Mouse (Mus musculus) layer of hippocampus, adult 2 months (tissue): ENCODE results near the gene Npas2. TPM values are rescaled to one million over a fixed set of nuclear protein-coding genes. Genes with fewer than 3 reads are reported as not detected.
A peak's percentile ranks its signal among the peaks of the same experiment; 100 is the strongest.

Experiments used
- DNase-seq, 2 experiments: peaks; one replicate each; pipeline ENCODE4 v3.0.0; 2022; ENCODE audit warnings: low spot score in 2 of 2
- H3K27ac ChIP-seq: fragments of 200-600 bp; 2 replicates; pipeline ENCODE4 v1.8.1; 2022
- H3K4me3 ChIP-seq: fragments of 200-600 bp; 2 replicates; pipeline ENCODE4 v1.8.1; 2022; ENCODE audit warnings: mild to moderate bottlenecking
- CTCF ChIP-seq: fragments of 200-600 bp; conservative IDR thresholded peaks from 2 replicates; pipeline ENCODE4 v1.8.1; 2022; ENCODE audit warnings: antibody characterized with exemption, mild to moderate bottlenecking, moderate library complexity
- total RNA-seq, 2 experiments: library from RNA; stranded (reverse); gene quantifications; 2 replicates each; pipeline ENCODE4 v1.2.3; 2021

Npas2 gene
- total RNA-seq, 2 experiments from 2014 or later, result 35.7 to 36.3 TPM

- peak; percentile 44 to 55 for DNase-seq
- Histone ChIP-seq H3K27ac (peak overlapping the region; percentile 92), H3K4me3 (peak overlapping the region; percentile 81)
- no peak for TF ChIP-seq CTCF
Measured at GRCm38 (mm10) chr1:39193862-39194675, 538 bp downstream of the Npas2 start.

GRCm38 (mm10) chr1:39194959-39195358 is 1.4 kb downstream of the Npas2 start:
- Histone ChIP-seq H3K4me3 (peak overlapping the region; percentile 81), H3K27ac (peak overlapping the region; percentile 92)
- no peak for DNase-seq
- no peak for TF ChIP-seq CTCF

- TF ChIP-seq CTCF, result no peak
- no peak overlapping the region for H3K4me3 ChIP-seq
- no peak overlapping the region for H3K27ac ChIP-seq
- DNase-seq, result peak in 1 of 2 experiments; percentile 13
Measured at GRCm38 (mm10) chr1:39196126-39196525, 2.6 kb downstream of the Npas2 start.

GRCm38 (mm10) chr1:39196676-39197375 is 3.3 kb downstream of the Npas2 start:
- Histone ChIP-seq H3K27ac (no peak overlapping the region), H3K4me3 (no peak overlapping the region)
- no peak for DNase-seq
- peak; percentile 71 for TF ChIP-seq CTCF

GRCm38 (mm10) chr1:39205021-39205420 is 11.5 kb downstream of the Npas2 start:
- H3K4me3 ChIP-seq, result no peak overlapping the region
- TF ChIP-seq CTCF, result no peak
- DNase-seq, result no peak
- no peak overlapping the region for H3K27ac ChIP-seq

GRCm38 (mm10) chr1:39205697-39206096 is 12.2 kb downstream of the Npas2 start:
- no peak for TF ChIP-seq CTCF
- no peak for DNase-seq
- no peak overlapping the region for H3K4me3 ChIP-seq
- H3K27ac ChIP-seq, result no peak overlapping the region

GRCm38 (mm10) chr1:39206942-39207341 is 13.4 kb downstream of the Npas2 start:
- Histone ChIP-seq H3K27ac (no peak overlapping the region), H3K4me3 (no peak overlapping the region)
- DNase-seq, result peak in 1 of 2 experiments; percentile 35
- TF ChIP-seq CTCF, result peak; percentile 78

GRCm38 (mm10) chr1:39210928-39211327 is 17.4 kb downstream of the Npas2 start:
- no peak for DNase-seq
- Histone ChIP-seq H3K4me3 (no peak overlapping the region), H3K27ac (no peak overlapping the region)
- TF ChIP-seq CTCF, result peak; percentile 40

GRCm38 (mm10) chr1:39212982-39213381 is 19.5 kb downstream of the Npas2 start:
- no peak for TF ChIP-seq CTCF
- Histone ChIP-seq H3K4me3 (no peak overlapping the region), H3K27ac (no peak overlapping the region)
- DNase-seq, result no peak

- TF ChIP-seq CTCF, result peak; percentile 76
- no peak overlapping the region for H3K4me3 ChIP-seq
- H3K27ac ChIP-seq, result no peak overlapping the region
- no peak for DNase-seq
Measured at GRCm38 (mm10) chr1:39217584-39217983, 24.1 kb downstream of the Npas2 start.

GRCm38 (mm10) chr1:39228401-39228800 is 34.9 kb downstream of the Npas2 start:
- Histone ChIP-seq H3K4me3 (no peak overlapping the region), H3K27ac (no peak overlapping the region)
- TF ChIP-seq CTCF, result no peak
- DNase-seq, result no peak

- Histone ChIP-seq H3K4me3 (no peak overlapping the region), H3K27ac (no peak overlapping the region)
- peak; percentile 49 for TF ChIP-seq CTCF
- DNase-seq, result no peak
Measured at GRCm38 (mm10) chr1:39230021-39230420, 36.5 kb downstream of the Npas2 start.

GRCm38 (mm10) chr1:39234815-39235449 is 41.4 kb downstream of the Npas2 start:
- Histone ChIP-seq H3K4me3 (no peak overlapping the region), H3K27ac (no peak overlapping the region)
- DNase-seq, result no peak
- no peak for TF ChIP-seq CTCF
